8 mouse cellular contexts compared by ENCODE assay signal in the genomic region with DNA sequence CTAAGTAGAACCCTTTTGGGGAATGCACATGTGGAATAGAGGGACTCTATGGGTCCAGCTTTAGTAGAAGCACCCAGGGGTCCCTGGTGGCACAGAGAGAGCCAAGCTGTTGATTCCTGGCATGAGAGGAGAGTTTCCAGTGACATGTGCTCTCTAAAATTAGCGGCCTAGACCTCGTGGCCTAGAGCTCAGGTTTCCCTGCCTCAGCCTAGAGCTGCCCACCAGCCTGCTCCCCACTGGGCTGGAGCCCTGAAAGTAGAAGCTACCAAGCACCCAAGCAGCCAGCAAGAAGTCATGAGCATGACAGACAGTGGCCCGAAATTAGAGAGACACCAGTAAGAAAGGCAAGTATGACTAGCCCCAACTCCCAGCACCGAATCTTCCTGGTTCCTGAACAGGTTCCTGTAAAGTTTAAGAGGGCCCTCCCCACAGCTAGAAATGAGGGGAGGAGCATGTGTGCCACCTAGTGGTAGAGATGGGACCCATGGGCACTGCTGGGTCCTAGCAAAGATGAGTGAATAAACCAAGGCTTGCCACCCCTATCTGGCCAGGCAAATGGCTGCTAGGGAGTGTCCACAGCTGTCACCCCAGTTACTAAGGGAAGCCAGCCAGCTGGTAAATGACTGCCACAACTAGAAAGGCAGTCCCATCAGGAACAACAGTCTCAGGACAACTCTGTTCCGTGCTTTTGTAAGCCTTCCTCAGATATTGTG. TPM values are rescaled to one million over a fixed set of nuclear protein-coding genes. Genes with fewer than 3 reads are reported as not detected.
DNase-seq lines count a peak whose midpoint lies in the region; ATAC-seq lines count a peak whose summit lies in the region.

No protein-coding gene starts in this region.

- H3K4me3 ChIP-seq in embryonic facial prominence, embryonic 14.5 days (ENCODE audit: low read depth, low read length), result no peak overlapping the region
- no peak overlapping the region for H3K4me3 ChIP-seq in hindbrain, embryonic 13.5 days

- H3K27ac ChIP-seq in embryonic facial prominence, embryonic 14.5 days (replicated peaks; ENCODE audit: low read depth, low read length), result no peak overlapping the region
- H3K27ac ChIP-seq in hindbrain, embryonic 13.5 days, result no peak overlapping the region

- no peaks in the 10 kb centered on the region for H3K9me3 ChIP-seq in embryonic facial prominence, embryonic 14.5 days (ENCODE audit: control insufficient read depth, low read length)
- no peaks in the 10 kb centered on the region for H3K9me3 ChIP-seq in hindbrain, embryonic 13.5 days

- no peak overlapping the region for H3K4me2 ChIP-seq in embryonic facial prominence, embryonic 14.5 days (ENCODE audit: low read depth, low read length)
- no peak overlapping the region for H3K4me2 ChIP-seq in hindbrain, embryonic 13.5 days

- 76% methylated on average over 5 of the region's 5 CpGs for WGBS in embryonic facial prominence, embryonic 14.5 days
- 79% methylated on average over 5 of the region's 5 CpGs for WGBS in hindbrain, embryonic 13.5 days

- intact Hi-C loops in left cerebral cortex, postnatal 4 days (cut with DNase I), result loop anchor here (10.0 kb wide), 1 partner anchor 636 kb away; no protein-coding TSS in a partner anchor

- no peaks in the 10 kb centered on the region for H3K4me1 ChIP-seq in embryonic facial prominence, embryonic 14.5 days (ENCODE audit: control insufficient read depth, insufficient read depth, low read length)
- H3K4me1 ChIP-seq in hindbrain, embryonic 13.5 days (replicated peaks), result no peaks in the 10 kb centered on the region

- DNase-seq in testis, postnatal 10 days (ENCODE audit: low spot score), result peak; percentile 48
- no peak for DNase-seq in testis, postnatal 14 days (ENCODE audit: low spot score)
- DNase-seq in adrenal gland, postnatal 36 days, result peak; percentile 62 to 70
- peak; percentile 24 for DNase-seq in embryonic facial prominence, embryonic 14.5 days (ENCODE audit: low spot score)
- peak; percentile 49 for DNase-seq in left cerebral cortex, postnatal 4 days
- DNase-seq in naive thymus-derived CD4-positive, alpha-beta T cell, adult 2 months (ENCODE audit: low read depth), result peak; percentile 64
- no peak for DNase-seq in yolk sac, embryonic 10.5 days (ENCODE audit: low spot score)

- H3K27me3 ChIP-seq in embryonic facial prominence, embryonic 14.5 days (replicated peaks; ENCODE audit: control insufficient read depth, insufficient read depth, low read length), result no peaks in the 10 kb centered on the region
- H3K27me3 ChIP-seq in hindbrain, embryonic 13.5 days, result no peaks in the 10 kb centered on the region

- no peak overlapping the region for H3K9ac ChIP-seq in embryonic facial prominence, embryonic 14.5 days (ENCODE audit: low read depth, low read length)
- no peak overlapping the region for H3K9ac ChIP-seq in hindbrain, embryonic 13.5 days

- H3K36me3 ChIP-seq in embryonic facial prominence, embryonic 14.5 days (ENCODE audit: control insufficient read depth, insufficient read depth, low read length), result peaks cover 27% of the 10 kb centered on the region; the same call in 1 of the 2 replicates
- peaks cover 23% of the 10 kb centered on the region for H3K36me3 ChIP-seq in hindbrain, embryonic 13.5 days

- ATAC-seq in embryonic facial prominence, embryonic 14.5 days (ENCODE audit: low read depth), result peak; percentile 67; the same call in 1 of the 2 replicates
- ATAC-seq in hindbrain, embryonic 13.5 days (ENCODE audit: low FRiP score), result 0 out of 2 replicates have a peak, but pooled peaks have one; percentile 24

RNA-seq across cellular contexts. Expression of a gene that starts 18.1 kb away (rescaled TPM):
- total RNA-seq in adrenal gland, postnatal 36 days (2021), result 100 to 1,000 TPM in 1 of 2 experiments, 10 to 100 TPM in 1; 62.6 to 126 TPM
- polyA plus RNA-seq in embryonic facial prominence, embryonic 14.5 days (2014; fragmentation: Nextera tagmentation; extraction: Ambion mirVana), result 8.8 and 10.1 TPM in 2 replicates
- 7.0 and 7.3 TPM in 2 replicates for polyA plus RNA-seq in hindbrain, embryonic 13.5 days (2015; fragmentation: Nextera tagmentation; extraction: Ambion mirVana)
- total RNA-seq in left cerebral cortex, postnatal 4 days (2021), result 10 to 100 TPM; 52.2 to 64.8 TPM

RNA-seq across cellular contexts. Expression of a gene that starts 24.9 kb away (rescaled TPM):
- total RNA-seq in adrenal gland, postnatal 36 days (2021), result 100 to 1,000 TPM; 278 to 286 TPM
- polyA plus RNA-seq in embryonic facial prominence, embryonic 14.5 days (2014; fragmentation: Nextera tagmentation; extraction: Ambion mirVana), result 240 and 244 TPM in 2 replicates
- 128 and 138 TPM in 2 replicates for polyA plus RNA-seq in hindbrain, embryonic 13.5 days (2015; fragmentation: Nextera tagmentation; extraction: Ambion mirVana)
- 10 to 100 TPM; 62.0 to 62.1 TPM for total RNA-seq in left cerebral cortex, postnatal 4 days (2021)

RNA-seq across cellular contexts. Expression of a gene that starts 25.3 kb away (rescaled TPM):
- 10 to 100 TPM; 21.6 to 31.5 TPM for total RNA-seq in adrenal gland, postnatal 36 days (2021)
- 14.7 and 15.7 TPM in 2 replicates for polyA plus RNA-seq in embryonic facial prominence, embryonic 14.5 days (2014; fragmentation: Nextera tagmentation; extraction: Ambion mirVana)
- polyA plus RNA-seq in hindbrain, embryonic 13.5 days (2015; fragmentation: Nextera tagmentation; extraction: Ambion mirVana), result 11.1 and 11.2 TPM in 2 replicates
- total RNA-seq in left cerebral cortex, postnatal 4 days (2021), result 10 to 100 TPM; 16.8 to 16.9 TPM

RNA-seq across cellular contexts. Expression of a gene that starts 31.2 kb away (rescaled TPM):
- 1 to 10 TPM; 6.9 to 7.0 TPM for total RNA-seq in adrenal gland, postnatal 36 days (2021)
- 16.6 and 19.9 TPM in 2 replicates for polyA plus RNA-seq in embryonic facial prominence, embryonic 14.5 days (2014; fragmentation: Nextera tagmentation; extraction: Ambion mirVana)
- 107 and 116 TPM in 2 replicates for polyA plus RNA-seq in hindbrain, embryonic 13.5 days (2015; fragmentation: Nextera tagmentation; extraction: Ambion mirVana)
- 100 to 1,000 TPM; 105 to 140 TPM for total RNA-seq in left cerebral cortex, postnatal 4 days (2021)

RNA-seq across cellular contexts. Expression of a gene that starts 51.9 kb away (rescaled TPM):
- total RNA-seq in adrenal gland, postnatal 36 days (2021), result 1 to 10 TPM in 1 of 2 experiments, under 1 TPM in 1; 0.49 to 2.0 TPM
- polyA plus RNA-seq in embryonic facial prominence, embryonic 14.5 days (2014; fragmentation: Nextera tagmentation; extraction: Ambion mirVana), result 1.6 and 2.2 TPM in 2 replicates
- polyA plus RNA-seq in hindbrain, embryonic 13.5 days (2015; fragmentation: Nextera tagmentation; extraction: Ambion mirVana), result 1.1 and 1.2 TPM in 2 replicates
- total RNA-seq in left cerebral cortex, postnatal 4 days (2021), result under 1 TPM; 0.12 to 0.14 TPM

Comparison
In these comparisons a context has a peak if more than half of its experiments do, and no peak if none do; other contexts are left out.
1. DNase-seq: peak in testis, postnatal 10 days (single experiment), adrenal gland, postnatal 36 days (2 of 2), embryonic facial prominence, embryonic 14.5 days (single experiment), left cerebral cortex, postnatal 4 days (single experiment) and naive thymus-derived CD4-positive, alpha-beta T cell, adult 2 months (single experiment); none in testis, postnatal 14 days (single experiment) and yolk sac, embryonic 10.5 days (single experiment).
2. RNA of a gene that starts 24.9 kb away (total RNA-seq): 278 to 286 TPM in adrenal gland, postnatal 36 days; 62.0 to 62.1 TPM in left cerebral cortex, postnatal 4 days; every median in the first group is over 4 times any median in the second.